Mouse (Mus musculus) urinary bladder, postnatal 36 days (tissue): ENCODE data around the gene Zfp951.
"Not testable (repeated sequence)": the region's sequence is repeated elsewhere in the genome, so short reads cannot be mapped to it uniquely, and the experiment has no call there.

ENCODE experiments used
- DNase-seq, 2 experiments: peaks; one replicate each; pipeline ENCODE4 v3.0.0; 2022; ENCODE audit warnings: low spot score in 2 of 2, mixed read lengths in 1 of 2

The Zfp951 gene

GRCm38 (mm10) chr5:104859962-104860525, at the start of gene Zfp951:
Zfp951 (minus strand) TSS chr5:104860070.
- DNase-seq = peak; percentile 59 to 67

GRCm38 (mm10) chr5:104906556-104906955, 46.7 kb upstream of the Zfp951 start:
- DNase-seq = not testable (repeated sequence)

GRCm38 (mm10) chr5:104859045-104859961, 567 bp downstream of the Zfp951 start:
- DNase-seq = not testable (repeated sequence)

DNA sequence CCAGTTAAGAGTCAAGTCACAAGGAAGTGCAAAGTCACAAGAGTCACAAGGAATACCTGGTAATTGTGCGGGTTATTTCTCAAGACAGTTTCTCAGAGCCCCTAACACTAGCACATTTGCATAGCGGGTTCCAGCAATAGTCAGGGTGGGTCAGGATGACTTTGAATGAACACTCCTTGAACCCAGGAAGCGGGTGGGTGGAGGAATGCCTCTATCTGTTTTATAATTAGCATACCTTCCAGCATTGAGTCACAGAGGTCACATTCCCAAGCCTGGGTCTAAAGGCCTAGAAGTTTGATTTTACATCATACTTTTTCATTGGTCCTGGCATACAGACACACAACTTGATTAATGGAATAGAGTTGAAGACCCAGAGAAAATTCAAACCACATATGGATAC, 5.3 kb downstream of the Zfp951 start:
- DNase-seq = not testable (repeated sequence)

GRCm38 (mm10) chr5:104833330-104833729, 26.5 kb downstream of the Zfp951 start:
- DNase-seq = no peak

GRCm38 (mm10) chr5:104829611-104830010, 30.3 kb downstream of the Zfp951 start:
- DNase-seq = no peak

GRCm38 (mm10) chr5:104770138-104770537, 89.7 kb downstream of the Zfp951 start:
- not testable (repeated sequence) for DNase-seq
